Mouse (Mus musculus) G1E (cell line): ENCODE results near the gene Rpl9-ps1. TPM values are rescaled to one million over a fixed set of nuclear protein-coding genes. Genes with fewer than 3 reads are reported as not detected.

Experiments used
- ATAC-seq: 2 replicates; pipeline ENCODE4 v1.8.0; 2016; ENCODE audit warnings: mild to moderate bottlenecking; ENCODE audit not compliant: insufficient number of reproducible peaks, poor library complexity, low FRiP score, severe bottlenecking; ENCODE audit errors: extremely low read depth
- DNase-seq: peaks from one replicate; pipeline ENCODE4 v3.0.0; 2012; ENCODE audit warnings: low spot score
- H3K27me3 ChIP-seq: 2 replicates; pipeline ENCODE4 v1.6.1; 2012; ENCODE audit warnings: mild to moderate bottlenecking, low read length, inconsistent platforms; ENCODE audit not compliant: insufficient read depth
- H3K36me3 ChIP-seq: replicated peaks from 2 replicates; pipeline ENCODE3; 2012; ENCODE audit warnings: mild to moderate bottlenecking, inconsistent platforms
- H3K4me1 ChIP-seq: 2 replicates; pipeline ENCODE4 v1.6.1; 2012; ENCODE audit warnings: low read depth, low read length, inconsistent platforms, mixed read lengths; ENCODE audit not compliant: insufficient read depth
- H3K4me3 ChIP-seq: 2 replicates; pipeline ENCODE4 v1.5.1; 2012; ENCODE audit warnings: low read depth, mild to moderate bottlenecking, inconsistent platforms, low read length, moderate library complexity, mixed read lengths
- H3K9me3 ChIP-seq: replicated peaks from 2 replicates; pipeline ENCODE4 v1.6.1; 2012; ENCODE audit warnings: inconsistent platforms
- CTCF ChIP-seq: IDR thresholded peaks from 2 replicates; pipeline ENCODE4 v1.5.1; 2012; ENCODE audit warnings: low read depth, low read length, inconsistent platforms, mixed read lengths
- GATA1 ChIP-seq: IDR thresholded peaks from 2 replicates; pipeline ENCODE4 v1.6.1; 2012; ENCODE audit warnings: borderline replicate concordance, low read length, inconsistent platforms, mixed read lengths
- GATA2 ChIP-seq: IDR thresholded peaks from 2 replicates; pipeline ENCODE4 v1.6.1; 2012; ENCODE audit warnings: low read depth, low read length, inconsistent platforms, borderline replicate concordance
- POLR2AphosphoS5 ChIP-seq: IDR thresholded peaks from 2 replicates; pipeline ENCODE4 v1.6.1; 2012; ENCODE audit warnings: low read depth, low read length, inconsistent platforms; ENCODE audit not compliant: insufficient replicate concordance
- TAL1 ChIP-seq: conservative IDR thresholded peaks from 2 replicates; pipeline ENCODE4 v1.6.1; 2012; ENCODE audit warnings: low read depth, low read length, inconsistent platforms, mixed read lengths
- polyA plus RNA-seq: library from polyadenylated mRNA; stranded (reverse); fragments of >175 nt; gene quantifications from 2 replicates; pipeline ENCODE4 v1.2.3, GENCODE M21; 2012
- total RNA-seq, 2 experiments: library from RNA; stranded (forward) in 1 of 2; stranded (reverse) in 1 of 2; fragments of 200-1000 nt in 1 of 2; fragments of >200 nt in 1 of 2; fragmentation: Nextera tagmentation in 1 of 2; gene quantifications; 2 replicates each; pipeline ENCODE4 v1.2.3; 2014 to 2017

The Rpl9-ps1 gene
- total and polyA plus RNA-seq, 3 experiments = not detected

- Histone ChIP-seq H3K4me1 (no peaks in the 10 kb centered on the region), H3K9me3 (no peaks in the 10 kb centered on the region), H3K36me3 (no peaks in the 10 kb centered on the region), H3K27me3 (peaks cover 11% of the 10 kb centered on the region), H3K4me3 (no peak overlapping the region)
- TF ChIP-seq GATA1 (no peak), GATA2 (no peak), TAL1 (no peak), POLR2AphosphoS5 (no peak), CTCF (no peak)
- no peak for DNase-seq
- ATAC-seq = no peak
Measured at GRCm38 (mm10) chr11:83658797-83659196, 13.4 kb upstream of the Rpl9-ps1 start.

- ATAC-seq (no peak), DNase-seq (no peak)
- Histone ChIP-seq H3K27me3 (peaks cover 11% of the 10 kb centered on the region), H3K36me3 (no peaks in the 10 kb centered on the region), H3K9me3 (no peaks in the 10 kb centered on the region), H3K4me1 (no peaks in the 10 kb centered on the region), H3K4me3 (no peak overlapping the region)
- TF ChIP-seq CTCF = no peak
- TF ChIP-seq GATA2 = no peak
- no peak for TF ChIP-seq GATA1
- TF ChIP-seq TAL1 = no peak
- TF ChIP-seq POLR2AphosphoS5 = no peak
Measured at GRCm38 (mm10) chr11:83657508-83657907, 12.1 kb upstream of the Rpl9-ps1 start.

GRCm38 (mm10) chr11:83654606-83655005, 9.2 kb upstream of the Rpl9-ps1 start:
- Histone ChIP-seq H3K4me3 (no peak overlapping the region), H3K9me3 (no peaks in the 10 kb centered on the region), H3K27me3 (no peaks in the 10 kb centered on the region), H3K4me1 (no peaks in the 10 kb centered on the region), H3K36me3 (no peaks in the 10 kb centered on the region)
- DNase-seq (no peak), ATAC-seq (no peak)
- TF ChIP-seq GATA2 = no peak
- TF ChIP-seq CTCF = no peak
- TF ChIP-seq GATA1 = no peak
- TF ChIP-seq TAL1 = no peak
- TF ChIP-seq POLR2AphosphoS5 = no peak

DNA sequence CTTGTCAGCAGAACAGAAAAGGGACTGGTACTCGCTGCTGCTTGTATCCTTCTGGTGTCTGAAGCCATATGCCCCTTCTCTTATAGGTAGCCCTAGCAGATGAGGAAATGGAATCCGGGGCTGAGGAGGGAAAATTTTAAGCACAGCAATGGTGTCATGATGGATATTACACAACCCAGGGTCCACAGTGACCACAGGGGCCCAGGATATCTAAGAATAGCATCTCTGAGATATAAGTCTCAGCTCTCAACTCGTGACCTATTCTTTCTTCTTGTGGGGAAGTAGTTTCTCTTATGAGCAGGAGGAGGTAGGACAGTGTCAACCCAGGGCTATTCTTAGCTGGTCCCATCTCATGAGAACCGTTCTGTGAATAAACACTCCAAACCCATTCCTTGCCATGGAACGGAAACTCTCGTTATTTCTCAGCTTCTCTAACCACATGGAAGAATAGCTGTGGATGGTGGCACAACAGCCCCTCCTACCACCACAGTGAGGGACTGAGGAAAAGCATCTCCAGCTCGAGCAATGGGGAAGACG, 4.0 kb upstream of the Rpl9-ps1 start, which contains the start of gene Ccl3:
TSS of gene Ccl3 (minus strand) at position 51 of the 537 bp plus-strand sequence.
- ATAC-seq (no peak), DNase-seq (no peak)
- no peaks in the 10 kb centered on the region for H3K4me1 ChIP-seq
- no peaks in the 10 kb centered on the region for H3K27me3 ChIP-seq
- H3K9me3 ChIP-seq = no peaks in the 10 kb centered on the region
- no peaks in the 10 kb centered on the region for H3K36me3 ChIP-seq
- no peak within 1 kb of the TSS for H3K4me3 ChIP-seq
- TF ChIP-seq CTCF (no peak), GATA1 (no peak), TAL1 (no peak), POLR2AphosphoS5 (no peak), GATA2 (no peak)

- DNase-seq (no peak), ATAC-seq (no peak)
- TF ChIP-seq GATA1 (no peak), CTCF (no peak), GATA2 (no peak), TAL1 (no peak), POLR2AphosphoS5 (no peak)
- Histone ChIP-seq H3K27me3 (no peaks in the 10 kb centered on the region), H3K4me3 (no peak overlapping the region), H3K36me3 (no peaks in the 10 kb centered on the region), H3K9me3 (no peaks in the 10 kb centered on the region), H3K4me1 (no peaks in the 10 kb centered on the region)
Measured at GRCm38 (mm10) chr11:83646356-83647149, 1.1 kb upstream of the Rpl9-ps1 start.

DNA sequence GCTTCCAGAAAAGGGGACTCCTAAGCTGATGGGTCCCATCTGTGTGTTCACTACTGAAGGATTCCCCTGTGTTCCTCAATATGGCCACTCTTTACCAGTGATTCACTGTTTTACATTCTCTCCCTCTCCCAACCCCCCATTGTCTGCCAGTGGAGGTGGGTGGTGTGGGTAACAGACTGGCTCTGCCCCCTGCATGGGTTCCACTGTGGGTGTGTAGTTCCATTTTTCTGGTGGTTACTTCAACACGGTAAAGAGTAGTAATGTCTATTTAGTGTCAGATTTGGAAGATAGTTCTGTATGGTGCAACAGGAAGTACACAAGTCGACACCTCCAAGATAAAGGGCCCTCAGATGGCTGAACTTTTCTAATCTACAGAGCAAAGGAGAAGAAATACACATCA, 4.2 kb downstream of the Rpl9-ps1 start:
- Histone ChIP-seq H3K4me3 (no peak overlapping the region), H3K9me3 (no peaks in the 10 kb centered on the region), H3K27me3 (peaks cover 3% of the 10 kb centered on the region), H3K4me1 (no peaks in the 10 kb centered on the region), H3K36me3 (no peaks in the 10 kb centered on the region)
- DNase-seq (no peak), ATAC-seq (no peak)
- TF ChIP-seq GATA1 (no peak), CTCF (no peak), GATA2 (no peak), TAL1 (no peak), POLR2AphosphoS5 (no peak)
